Mouse (Mus musculus) lung, adult 2 months (tissue): ENCODE data around the gene Tacc2. TPM values are rescaled to one million over a fixed set of nuclear protein-coding genes. Genes with fewer than 3 reads are reported as not detected.

Source experiments
- DNase-seq: peaks from one replicate; pipeline ENCODE4 v3.0.0; 2022
- H3K4me1 ChIP-seq: fragments of 200-500 bp; 2 replicates; pipeline ENCODE4 v1.6.1; 2011; ENCODE audit warnings: low read length; ENCODE audit not compliant: control insufficient read depth, insufficient read depth
- H3K4me3 ChIP-seq: fragments of 200-500 bp; replicated peaks from 2 replicates; pipeline ENCODE3; 2011; ENCODE audit warnings: low read depth, mild to moderate bottlenecking, control low read depth, low read length; ENCODE audit errors: extremely low read depth
- CTCF ChIP-seq: fragments of 200-500 bp; IDR thresholded peaks from 2 replicates; pipeline ENCODE4 v1.5.1; 2011; ENCODE audit warnings: mild to moderate bottlenecking, low read length, control low read depth; ENCODE audit not compliant: insufficient read depth
- POLR2A ChIP-seq: fragments of 200-500 bp; IDR thresholded peaks from 2 replicates; pipeline ENCODE4 v1.6.1; 2011; ENCODE audit warnings: low read depth, mild to moderate bottlenecking, control low read depth, low read length, borderline replicate concordance; ENCODE audit errors: extremely low read depth
- WGBS: fragments of 180-500 bp; shearing (Covaris S2); methylation state at CpG from one replicate; pipeline ENCODE4 v1.1.7; 2018; 5-methylcytosine and 5-hydroxymethylcytosine counted together
- polyA plus RNA-seq: library from polyadenylated mRNA; depleted of rRNA; stranded (reverse); fragments of >200 nt; gene quantifications from 2 replicates; pipeline ENCODE4 v1.2.3, GENCODE M21; 2012

Gene Tacc2
- polyA plus RNA-seq, 1 experiment = 74.5 TPM

- no peak for TF ChIP-seq POLR2A
- no peak for TF ChIP-seq CTCF
- H3K4me1 ChIP-seq = no peaks in the 10 kb centered on the region
- WGBS = 82% methylated on average over 6 of the region's 6 CpGs
Observed at GRCm38 (mm10) chr7:130713319-130713718, 136.1 kb downstream of the Tacc2 start.

GRCm38 (mm10) chr7:130715467-130715866, 138.2 kb downstream of the Tacc2 start:
- 74% methylated on average over 3 of the region's 3 CpGs for WGBS
- no peak for DNase-seq
- TF ChIP-seq POLR2A = no peak
- TF ChIP-seq CTCF = no peak
- H3K4me3 ChIP-seq = no peak overlapping the region
- H3K4me1 ChIP-seq = no peaks in the 10 kb centered on the region

More at GRCm38 (mm10) chr7:130713319-130713718, 136.1 kb downstream of the Tacc2 start:
- no peak for DNase-seq
- no peak overlapping the region for H3K4me3 ChIP-seq

GRCm38 (mm10) chr7:130716341-130716740, 139.1 kb downstream of the Tacc2 start:
- H3K4me1 ChIP-seq = no peaks in the 10 kb centered on the region
- WGBS = 91% methylated on average over 4 of the region's 4 CpGs
- TF ChIP-seq CTCF (no peak), POLR2A (no peak)
- H3K4me3 ChIP-seq = no peak overlapping the region
- DNase-seq = no peak

GRCm38 (mm10) chr7:130716989-130717388, 139.8 kb downstream of the Tacc2 start:
- TF ChIP-seq POLR2A (no peak), CTCF (no peak)
- H3K4me3 ChIP-seq = no peak overlapping the region
- H3K4me1 ChIP-seq = 0 out of 2 replicates have a peak, but pooled peaks cover 2% of the 10 kb centered on the region
- no peak for DNase-seq
- WGBS = 84% methylated on average over 6 of the region's 6 CpGs

GRCm38 (mm10) chr7:130719931-130720598, 142.8 kb downstream of the Tacc2 start:
- H3K4me3 ChIP-seq = no peak overlapping the region
- 35% methylated on average over 16 of the region's 16 CpGs for WGBS
- 0 out of 2 replicates have a peak, but pooled peaks cover 2% of the 10 kb centered on the region for H3K4me1 ChIP-seq
- DNase-seq = no peak
- TF ChIP-seq CTCF (no peak), POLR2A (no peak)

- no peak overlapping the region for H3K4me3 ChIP-seq
- no peak for DNase-seq
- H3K4me1 ChIP-seq = 0 out of 2 replicates have a peak, but pooled peaks cover 2% of the 10 kb centered on the region
- 70% methylated on average over 9 of the region's 9 CpGs for WGBS
- TF ChIP-seq CTCF = no peak
- no peak for TF ChIP-seq POLR2A
Observed at GRCm38 (mm10) chr7:130720646-130721335, 143.6 kb downstream of the Tacc2 start.

DNA sequence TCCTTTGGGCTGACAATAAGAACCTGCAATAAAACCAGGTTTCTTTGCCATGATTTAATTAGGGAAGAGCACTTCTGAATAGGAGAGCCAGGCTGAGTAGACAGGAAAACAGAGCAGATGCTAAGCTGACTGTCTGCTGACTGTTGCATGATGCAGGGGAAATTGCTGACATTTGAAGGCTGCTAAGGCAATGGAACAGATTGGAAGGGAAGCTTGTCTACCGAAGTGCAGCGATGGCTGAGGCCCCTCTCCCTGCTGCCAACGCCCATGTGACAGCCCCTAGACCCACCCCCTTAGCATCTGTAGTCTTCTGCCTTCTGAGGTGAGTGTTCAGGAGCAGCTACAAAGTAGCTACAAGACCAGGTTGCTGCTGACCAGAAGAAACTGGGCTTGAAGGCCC, 148.9 kb downstream of the Tacc2 start:
- Histone ChIP-seq H3K4me3 (no peak overlapping the region), H3K4me1 (0 out of 2 replicates have a peak, but pooled peaks cover 2% of the 10 kb centered on the region)
- WGBS = 61% methylated on average over 3 of the region's 3 CpGs
- DNase-seq = no peak
- TF ChIP-seq CTCF (no peak), POLR2A (no peak)

GRCm38 (mm10) chr7:130726724-130727422, 149.6 kb downstream of the Tacc2 start:
- DNase-seq = no peak
- H3K4me3 ChIP-seq = no peak overlapping the region
- 36% methylated on average over 8 of the region's 8 CpGs for WGBS

GRCm38 (mm10) chr7:130727560-130727959, 150.3 kb downstream of the Tacc2 start:
- H3K4me3 ChIP-seq = no peak overlapping the region
- TF ChIP-seq CTCF (no peak), POLR2A (no peak)
- WGBS = 78% methylated on average over 4 of the region's 4 CpGs

More at GRCm38 (mm10) chr7:130726724-130727422, 149.6 kb downstream of the Tacc2 start:
- H3K4me1 ChIP-seq = no peaks in the 10 kb centered on the region
- TF ChIP-seq POLR2A (no peak), CTCF (no peak)

DNA sequence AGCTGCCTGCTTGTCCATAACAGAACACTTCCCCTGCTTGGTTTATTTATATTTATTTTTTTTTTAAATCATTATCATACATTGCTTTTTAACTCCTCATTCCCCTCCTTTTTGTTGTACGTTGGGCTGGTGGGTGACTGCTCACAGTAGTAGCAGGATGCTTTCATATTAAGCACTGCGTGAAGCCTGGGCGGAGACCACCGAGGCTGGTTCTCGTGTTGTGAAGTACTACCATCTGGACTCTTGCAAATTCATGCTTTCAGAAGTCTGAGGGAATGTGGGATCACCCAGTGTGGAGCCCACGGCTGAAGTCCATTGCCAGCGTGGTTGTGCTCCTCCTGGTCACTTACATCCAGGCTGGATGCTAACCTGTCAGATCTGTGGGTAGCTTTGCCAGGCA, 154.6 kb downstream of the Tacc2 start:
- TF ChIP-seq POLR2A = no peak
- no peak for TF ChIP-seq CTCF
- WGBS = 83% methylated on average over 7 of the region's 7 CpGs
- H3K4me3 ChIP-seq = no peak overlapping the region
- no peaks in the 10 kb centered on the region for H3K4me1 ChIP-seq
- no peak for DNase-seq

More at GRCm38 (mm10) chr7:130727560-130727959, 150.3 kb downstream of the Tacc2 start:
- no peaks in the 10 kb centered on the region for H3K4me1 ChIP-seq
- no peak for DNase-seq
